Mouse (Mus musculus): ENCODE data around the gene Mbtps2.

GRCm38 (mm10) chrX:157489871-157490721, 108.4 kb downstream of the Mbtps2 start:
- no peak for TF ChIP-seq GATA1 (IDR thresholded peaks at IDR 0.05; ENCODE audit: low read length)
- no peak for TF ChIP-seq TAL1 (IDR thresholded peaks at IDR 0.05; ENCODE audit: low read length)

Data from erythroblast, embryonic 14.5 days (primary cell).